Mouse (Mus musculus) G1E-ER4 (cell line): ENCODE measurements around the gene Lsm2. TPM values are rescaled to one million over a fixed set of nuclear protein-coding genes. Genes with fewer than 3 reads are reported as not detected.

Experiments
- GATA1 ChIP-seq: IDR thresholded peaks from one replicate; pipeline ENCODE4 v1.8.0; 2012; ENCODE audit warnings: low read length, inconsistent platforms
- polyA plus RNA-seq: library from polyadenylated mRNA; stranded (reverse); fragments of >175 nt; gene quantifications from 2 replicates; pipeline ENCODE4 v1.2.3, GENCODE M21; 2012

Gene Lsm2
- polyA plus RNA-seq, 1 experiment: 320 TPM

DNA sequence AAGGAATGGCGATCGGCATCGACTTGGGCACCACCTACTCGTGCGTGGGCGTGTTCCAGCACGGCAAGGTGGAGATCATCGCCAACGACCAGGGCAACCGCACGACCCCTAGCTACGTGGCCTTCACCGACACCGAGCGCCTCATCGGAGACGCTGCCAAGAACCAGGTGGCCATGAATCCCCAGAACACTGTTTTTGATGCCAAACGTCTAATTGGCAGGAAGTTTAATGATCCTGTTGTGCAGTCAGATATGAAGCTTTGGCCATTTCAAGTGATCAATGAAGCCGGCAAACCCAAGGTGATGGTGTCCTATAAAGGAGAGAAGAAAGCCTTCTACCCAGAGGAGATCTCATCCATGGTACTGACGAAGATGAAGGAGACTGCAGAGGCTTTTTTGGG lies 4.7 kb upstream of the Lsm2 start:
- no peak for TF ChIP-seq GATA1

DNA sequence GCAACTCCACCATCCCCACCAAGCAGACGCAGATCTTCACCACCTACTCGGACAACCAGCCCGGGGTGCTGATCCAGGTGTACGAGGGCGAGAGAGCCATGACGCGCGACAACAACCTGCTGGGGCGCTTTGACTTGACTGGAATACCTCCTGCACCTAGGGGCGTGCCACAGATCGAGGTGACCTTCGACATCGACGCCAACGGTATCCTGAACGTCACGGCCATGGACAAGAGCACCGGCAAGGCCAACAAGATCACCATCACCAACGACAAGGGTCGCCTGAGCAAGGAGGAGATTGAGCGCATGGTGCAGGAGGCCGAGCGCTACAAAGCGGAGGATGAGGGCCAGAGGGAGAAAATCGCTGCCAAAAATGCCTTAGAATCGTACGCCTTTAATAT lies 3.4 kb upstream of the Lsm2 start:
- TF ChIP-seq GATA1: no peak

DNA sequence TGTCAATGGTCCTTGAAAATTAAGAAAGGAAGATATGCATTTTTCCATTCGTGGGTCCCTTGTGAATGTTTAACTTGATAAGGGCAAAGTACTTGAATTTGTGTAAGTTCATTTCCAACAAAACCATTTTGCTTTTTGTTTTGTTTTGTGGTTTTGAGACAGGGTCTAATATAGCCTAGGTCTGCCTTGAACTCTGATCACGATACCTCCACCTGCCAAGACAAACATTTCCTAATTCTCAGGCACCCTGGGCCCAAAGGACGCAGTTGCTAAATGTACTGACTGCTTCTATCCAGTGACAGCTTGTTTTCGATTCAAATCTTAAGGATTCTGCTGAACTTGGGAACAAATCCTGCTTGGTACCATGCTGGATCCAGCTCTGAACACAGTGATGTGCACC lies 2.0 kb upstream of the Lsm2 start:
- no peak for TF ChIP-seq GATA1

DNA sequence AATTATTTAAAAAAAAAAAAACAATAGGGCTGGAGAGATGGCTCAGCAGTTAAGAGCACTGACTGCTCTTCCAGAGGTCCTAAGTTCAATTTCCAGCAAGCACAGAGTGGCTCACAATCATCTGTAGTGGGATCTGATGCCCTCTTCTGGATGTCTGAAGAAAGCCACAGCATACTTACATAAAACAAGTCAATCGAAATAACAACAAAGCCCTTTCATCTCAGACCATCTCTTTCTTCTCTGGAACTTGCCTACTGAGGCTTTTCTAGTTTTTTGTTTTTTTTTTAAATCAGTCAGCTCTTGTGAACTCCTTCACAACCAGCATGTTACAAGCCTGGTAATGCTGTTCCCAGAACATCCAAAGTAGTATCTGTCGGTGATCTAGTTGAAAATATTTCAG lies 1.0 kb upstream of the Lsm2 start:
- no peak for TF ChIP-seq GATA1

DNA sequence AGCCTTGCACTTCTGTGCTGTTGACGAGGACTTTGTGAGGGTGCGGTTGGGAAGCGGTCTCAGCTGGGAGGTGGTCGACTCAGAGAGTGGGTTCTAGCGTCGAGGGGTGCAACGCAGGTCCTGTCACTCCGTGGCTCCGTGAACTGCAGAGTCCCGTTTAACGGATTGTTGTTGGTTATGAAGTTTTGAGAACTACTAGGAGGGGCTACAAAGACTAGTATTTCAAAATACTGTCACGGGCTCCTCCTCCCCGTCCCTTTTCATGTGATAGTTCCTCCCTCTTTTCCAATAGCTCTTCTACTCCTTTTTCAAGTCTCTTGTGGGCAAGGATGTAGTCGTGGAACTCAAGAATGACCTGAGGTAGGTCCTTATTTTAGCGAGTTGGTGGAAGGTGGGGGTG lies 666 bp downstream of the Lsm2 start:
- no peak for TF ChIP-seq GATA1

DNA sequence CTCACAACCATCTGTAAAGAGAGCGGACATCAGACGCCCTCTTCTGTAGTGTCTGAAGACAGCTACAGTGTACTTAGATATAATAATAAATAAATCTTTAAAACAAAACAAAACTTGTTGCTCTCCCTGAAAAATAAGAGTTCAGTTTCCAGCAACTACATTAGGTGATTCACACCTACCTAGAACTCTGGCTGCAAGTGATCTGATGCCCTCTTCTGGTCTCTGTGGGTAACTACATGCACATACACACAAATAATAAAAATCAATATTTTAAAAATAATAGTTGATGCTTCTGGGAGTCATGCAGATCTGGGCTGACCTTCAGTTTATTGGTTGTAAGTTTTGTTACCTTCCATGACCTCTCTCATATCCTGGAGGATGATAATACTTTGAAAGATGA lies 2.6 kb downstream of the Lsm2 start:
- TF ChIP-seq GATA1: no peak

DNA sequence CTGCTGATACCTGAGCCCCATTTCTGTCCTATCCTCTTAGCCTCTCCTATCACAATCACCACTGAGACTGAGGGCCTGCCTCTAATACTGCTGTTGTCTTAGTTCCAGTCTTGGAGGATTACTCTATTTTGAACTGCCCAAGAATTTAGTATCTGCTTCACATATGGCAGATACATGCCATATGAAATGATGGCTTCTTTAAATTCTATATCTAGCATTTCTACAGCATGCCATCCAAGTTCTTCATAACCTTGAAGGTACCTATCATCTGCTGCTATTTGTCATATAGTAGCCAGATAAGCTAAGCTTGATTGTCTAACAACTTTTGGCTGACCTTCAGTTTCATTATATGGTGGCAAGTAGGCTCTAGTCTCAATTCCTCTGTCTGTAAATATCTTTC lies 13.1 kb downstream of the Lsm2 start:
- TF ChIP-seq GATA1: no peak

DNA sequence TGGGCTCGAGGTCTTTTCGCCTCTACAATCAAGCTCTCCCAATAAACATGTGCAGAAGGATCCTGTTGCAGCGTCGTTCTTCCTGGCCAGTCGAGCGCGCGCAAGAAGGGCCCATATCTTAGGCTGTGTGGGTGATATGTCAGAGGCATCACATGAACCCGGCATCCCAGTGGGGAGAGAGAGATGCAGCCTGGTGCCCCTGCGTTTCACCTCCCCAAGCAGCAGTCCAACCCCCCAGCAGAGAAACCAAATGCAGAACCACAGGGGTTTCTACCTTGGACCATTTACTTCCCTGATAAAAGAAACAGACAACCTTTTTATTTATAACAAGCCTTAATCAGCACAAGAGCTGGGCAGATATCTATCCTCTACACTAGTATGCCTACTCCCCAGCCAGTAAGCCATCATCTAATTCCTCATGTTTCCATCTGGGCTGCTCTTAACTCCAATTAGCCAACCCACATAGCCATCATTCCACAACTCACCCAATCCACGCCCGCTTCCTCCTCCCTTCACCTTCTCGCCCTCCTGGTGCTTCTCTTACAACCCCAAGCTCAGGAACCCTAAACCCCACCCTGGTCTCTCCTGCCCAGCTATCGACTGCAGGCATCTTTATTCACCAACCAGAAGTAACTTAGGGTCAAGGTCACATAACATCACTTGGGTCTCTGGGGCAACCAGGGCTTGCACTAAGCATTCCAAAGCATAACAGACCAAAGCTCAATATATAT lies 14.9 kb downstream of the Lsm2 start:
- TF ChIP-seq GATA1: no peak

DNA sequence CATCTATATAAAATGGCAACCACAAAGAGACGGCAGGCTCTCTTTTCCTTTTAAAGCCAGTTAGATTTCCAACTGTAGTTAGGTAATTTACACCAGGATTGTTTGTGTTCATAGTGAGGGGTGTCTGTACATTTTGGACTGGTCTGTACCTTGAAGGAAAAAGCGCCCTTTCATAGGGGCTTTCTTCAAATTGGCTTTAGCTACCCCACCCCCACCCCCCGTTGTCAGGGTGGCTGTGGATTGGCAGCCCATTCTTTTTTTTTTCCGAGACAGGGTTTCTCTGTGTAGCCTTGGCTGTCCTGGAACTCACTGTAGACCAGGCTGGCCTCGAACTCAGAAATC lies 15.5 kb downstream of the Lsm2 start:
- no peak for TF ChIP-seq GATA1

DNA sequence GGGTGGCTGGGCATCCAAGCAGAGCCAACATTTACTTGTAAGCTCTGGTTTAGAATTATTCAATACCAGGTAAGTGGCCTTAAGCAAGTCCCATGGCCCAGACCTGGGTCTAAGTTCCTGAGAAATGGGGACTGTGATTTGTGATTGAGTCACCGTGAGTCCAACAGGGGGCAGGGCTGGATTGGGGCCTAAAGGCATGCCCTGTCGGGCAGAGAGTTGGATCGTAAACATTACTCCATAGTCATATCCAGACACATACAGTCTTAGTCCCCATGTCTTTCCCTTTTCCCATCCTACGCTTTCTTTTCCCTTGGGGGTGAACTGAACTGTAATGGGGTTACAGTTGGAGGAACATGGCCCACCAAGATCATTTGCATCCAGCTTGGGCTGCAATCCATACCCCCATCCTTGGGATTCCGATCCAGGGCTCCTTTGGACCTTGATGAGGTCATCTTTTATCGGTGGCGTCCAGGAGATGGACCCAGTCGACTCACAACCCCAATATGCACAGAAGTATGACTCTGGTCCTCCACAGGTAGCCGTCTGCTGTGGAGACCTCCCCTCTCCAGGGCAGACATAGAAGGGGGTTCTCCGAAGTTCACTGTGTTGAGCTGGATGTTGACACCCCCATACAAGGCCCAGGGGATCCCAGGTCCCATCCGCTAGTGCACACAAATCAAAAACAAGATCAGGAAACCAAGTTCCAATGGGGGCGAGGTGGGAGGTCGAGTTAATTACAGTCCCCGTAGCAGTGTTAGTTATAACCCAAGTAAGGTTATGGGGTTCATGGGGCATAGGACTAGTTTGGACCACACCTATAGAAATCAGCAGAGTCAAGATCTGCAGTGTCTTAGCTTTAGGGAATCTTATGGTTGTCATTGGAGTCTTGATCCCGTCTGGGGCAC lies 17.1 kb downstream of the Lsm2 start:
- no peak for TF ChIP-seq GATA1

DNA sequence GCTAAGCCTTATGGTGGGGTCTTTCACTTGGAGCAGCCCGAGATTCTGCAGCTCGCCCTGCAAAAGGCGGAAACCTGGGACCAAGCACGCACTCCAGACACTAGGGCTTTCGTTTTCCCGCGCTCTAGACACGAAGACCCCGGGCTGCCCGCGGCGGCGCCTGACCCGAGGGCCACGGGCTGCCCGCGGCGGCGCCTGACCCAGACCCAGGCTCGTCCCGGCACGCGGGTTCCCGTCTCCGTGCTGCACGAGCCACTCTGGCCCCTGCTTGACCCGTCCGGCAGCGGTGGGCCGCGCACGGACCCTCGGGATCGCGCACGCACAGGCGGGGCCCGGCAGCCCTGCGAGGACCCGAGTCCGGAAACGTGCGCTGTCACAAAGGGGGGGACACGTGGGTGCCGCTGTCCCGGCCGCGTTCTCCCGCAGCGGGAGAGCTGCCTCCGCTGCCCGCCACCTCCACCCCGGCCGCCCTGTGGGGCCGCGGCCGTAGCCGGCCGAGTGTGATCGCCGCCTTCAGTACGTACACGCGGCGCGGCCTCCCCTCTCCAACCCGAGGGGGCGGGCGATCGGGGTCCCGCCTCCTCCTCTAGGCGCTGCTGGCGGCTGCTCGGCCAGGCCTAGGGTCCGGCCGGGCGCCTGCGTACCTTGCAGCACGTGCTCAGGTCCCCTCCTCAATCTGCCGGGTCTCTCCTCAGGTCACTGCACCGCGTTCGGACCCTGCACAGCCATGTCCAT lies 19.2 kb downstream of the Lsm2 start, which contains the start of gene Vars:
Vars (plus strand) TSS at position 271 of the 735 bp plus-strand sequence.
- no peak for TF ChIP-seq GATA1

DNA sequence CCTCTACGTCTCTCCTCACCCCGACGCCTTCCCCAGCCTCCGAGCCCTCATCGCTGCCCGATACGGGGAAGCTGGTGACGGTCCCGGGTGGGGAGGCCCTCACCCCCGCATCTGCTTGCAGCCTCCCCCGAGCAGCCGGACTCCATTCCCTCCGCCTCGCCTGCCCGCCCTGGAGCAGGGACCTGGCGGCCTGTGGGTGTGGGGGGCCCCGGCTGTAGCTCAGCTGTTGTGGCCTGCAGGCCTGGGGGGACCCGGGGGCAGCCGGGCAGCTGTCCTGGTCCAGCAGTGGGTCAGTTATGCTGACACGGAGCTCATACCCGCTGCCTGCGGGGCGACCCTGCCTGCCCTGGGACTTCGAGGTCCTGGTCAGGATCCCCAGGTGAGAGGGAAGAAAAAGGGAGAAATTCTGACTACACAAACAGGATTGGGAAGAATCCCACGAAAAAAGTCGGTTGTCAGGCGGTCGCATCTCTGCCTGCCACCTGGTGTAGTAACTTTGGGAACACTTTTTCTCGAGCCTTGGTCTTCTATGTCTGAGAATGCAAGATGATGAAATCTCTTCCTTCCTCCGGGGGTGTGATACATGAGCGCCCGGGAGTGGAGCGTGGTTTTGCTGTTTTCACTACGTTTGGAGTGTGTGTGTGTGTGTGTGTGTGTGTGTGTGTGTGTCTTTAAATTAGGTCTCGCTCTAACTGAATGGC lies 19.9 kb downstream of the Lsm2 start:
- TF ChIP-seq GATA1: no peak

DNA sequence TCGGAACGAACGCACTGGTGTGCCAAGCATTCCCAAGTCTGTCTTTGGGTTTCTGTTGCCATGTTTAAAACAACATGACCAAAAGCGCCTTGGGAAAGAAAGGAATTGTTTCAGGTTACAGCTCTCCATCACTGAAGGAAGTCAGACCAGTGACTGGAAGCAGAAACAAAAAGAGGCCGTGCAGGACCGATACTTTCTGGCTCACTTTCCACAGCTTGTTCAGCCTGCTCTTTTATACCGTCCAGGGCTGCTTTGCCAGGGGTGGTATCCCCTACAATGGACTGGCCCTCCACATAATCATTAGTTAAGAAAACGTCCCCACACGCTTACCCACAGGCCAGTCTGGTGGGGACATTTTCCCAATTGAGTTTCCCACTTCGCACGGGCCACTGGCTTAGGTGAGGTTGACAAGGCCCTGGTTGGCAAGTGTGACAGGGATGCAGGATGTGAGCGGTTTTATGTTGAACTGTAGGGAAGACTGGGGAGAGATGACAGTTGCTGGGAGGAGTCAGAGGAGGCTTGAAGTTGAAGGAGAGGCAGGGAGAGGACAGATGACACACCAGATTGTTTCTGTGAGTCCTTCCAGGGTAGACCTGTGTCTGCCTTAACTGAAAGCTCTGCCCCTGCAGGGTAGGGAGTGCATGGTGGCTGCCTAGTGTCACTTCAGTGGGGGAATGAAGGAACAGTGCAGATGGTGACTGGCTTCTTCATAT lies 20.6 kb downstream of the Lsm2 start:
- no peak for TF ChIP-seq GATA1

DNA sequence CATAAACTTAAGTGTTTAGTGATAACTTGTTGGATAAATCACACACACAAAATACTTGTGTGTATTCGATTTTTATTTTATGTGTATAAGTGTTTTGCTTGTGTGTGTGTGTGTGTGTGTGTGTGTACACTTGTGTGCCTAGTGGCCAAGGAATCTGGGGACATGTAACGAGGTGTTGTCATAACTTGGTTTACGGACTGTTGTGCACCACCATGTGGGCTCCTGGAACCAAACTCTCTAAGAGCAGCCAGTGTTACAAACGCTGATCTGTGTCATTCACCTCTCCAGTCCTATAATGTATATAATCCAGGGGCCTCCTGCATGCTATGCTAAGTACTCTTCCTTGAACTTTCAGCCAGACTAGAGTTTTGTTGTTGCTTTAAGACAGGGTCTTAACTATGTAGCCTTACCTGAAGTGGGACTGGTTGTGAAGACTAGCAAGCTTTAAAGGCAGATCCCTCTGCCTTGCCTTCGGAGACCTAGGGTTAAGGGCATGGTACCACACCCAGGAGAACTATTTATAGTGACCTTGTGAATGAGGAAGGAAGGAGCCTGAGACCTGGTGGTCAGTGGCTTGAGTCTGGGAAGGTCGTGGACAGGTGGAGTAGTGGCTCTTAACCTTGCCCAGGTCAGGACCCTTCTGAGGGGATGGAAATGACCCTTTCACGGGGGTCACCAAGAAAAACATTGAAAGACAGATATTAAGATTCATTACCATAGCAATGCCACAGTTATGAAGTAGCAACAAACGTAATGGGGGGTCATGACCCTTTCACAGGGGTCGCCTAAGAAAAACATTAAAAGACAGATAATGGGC lies 21.6 kb downstream of the Lsm2 start:
- TF ChIP-seq GATA1: no peak
